Mouse (Mus musculus) cerebellum, adult 2 months (tissue): ENCODE results near the gene Psat1. TPM values are rescaled to one million over a fixed set of nuclear protein-coding genes. Genes with fewer than 3 reads are reported as not detected.
A peak's percentile ranks its signal among the peaks of the same experiment; 100 is the strongest.

Source experiments
- DNase-seq, 2 experiments: peaks; one replicate each; pipeline ENCODE4 v3.0.0; 2021
- H3K27ac ChIP-seq: fragments of 200-500 bp; 2 replicates; pipeline ENCODE4 v1.5.1; 2012; ENCODE audit warnings: low read length, control low read depth, inconsistent platforms; ENCODE audit not compliant: insufficient read depth
- H3K27me3 ChIP-seq: fragments of 200-500 bp; 2 replicates; pipeline ENCODE4 v1.6.1; 2012; ENCODE audit warnings: inconsistent platforms, mild to moderate bottlenecking, low read length, moderate library complexity; ENCODE audit not compliant: control insufficient read depth, insufficient read depth
- H3K4me1 ChIP-seq: fragments of 200-500 bp; 2 replicates; pipeline ENCODE4 v1.6.1; 2011; ENCODE audit warnings: low read length; ENCODE audit not compliant: control insufficient read depth, insufficient read depth
- H3K4me3 ChIP-seq: fragments of 200-500 bp; replicated peaks from 2 replicates; pipeline ENCODE3; 2011; ENCODE audit warnings: mild to moderate bottlenecking, low read depth, low read length, control low read depth; ENCODE audit not compliant: insufficient read depth
- CTCF ChIP-seq: fragments of 200-500 bp; IDR thresholded peaks from 2 replicates; pipeline ENCODE4 v1.5.1; 2011; ENCODE audit warnings: low read depth, mild to moderate bottlenecking, control low read depth, low read length, moderate library complexity, borderline replicate concordance; ENCODE audit not compliant: insufficient read depth
- POLR2A ChIP-seq: fragments of 200-500 bp; IDR thresholded peaks from 2 replicates; pipeline ENCODE4 v1.6.1; 2011; ENCODE audit warnings: low read length, control low read depth, borderline replicate concordance; ENCODE audit not compliant: insufficient read depth
- WGBS: fragments of 180-500 bp; shearing (Covaris S2); methylation state at CpG from one replicate; pipeline ENCODE4 v1.1.7; 2018; 5-methylcytosine and 5-hydroxymethylcytosine counted together
- polyA plus RNA-seq: library from polyadenylated mRNA; depleted of rRNA; stranded (reverse); fragments of >200 nt; gene quantifications from 2 replicates; pipeline ENCODE4 v1.2.3, GENCODE M21; 2012

The Psat1 gene
- polyA plus RNA-seq, 1 experiment, result 106 TPM

DNA sequence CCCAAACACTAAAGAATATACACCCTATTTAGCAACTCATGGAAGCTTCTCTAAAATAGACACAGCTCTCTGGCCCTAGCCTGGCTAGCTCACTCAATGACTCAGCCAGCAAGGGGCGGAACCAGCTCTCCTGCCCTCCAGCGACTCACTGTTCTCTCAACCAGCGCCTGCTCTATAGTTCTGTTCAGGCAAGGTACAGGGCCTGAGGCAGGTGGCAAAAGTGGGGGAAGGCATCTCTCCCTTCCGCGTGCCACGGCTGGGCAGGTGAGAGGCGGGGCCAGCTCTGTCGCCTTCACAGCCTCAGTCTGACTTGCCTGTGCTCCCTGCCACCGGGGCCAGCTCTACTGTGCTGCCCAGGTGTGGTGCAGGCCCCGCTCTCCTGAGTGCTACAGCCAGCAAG, 474 bp downstream of the Psat1 start:
- no peak for TF ChIP-seq POLR2A
- no peak for TF ChIP-seq CTCF
- Histone ChIP-seq H3K4me3 (no peak overlapping the region), H3K4me1 (no peaks in the 10 kb centered on the region), H3K27ac (no peak overlapping the region), H3K27me3 (no peaks in the 10 kb centered on the region)
- DNase-seq, result no peak
- WGBS, result 76% methylated on average over 10 of the region's 10 CpGs

DNA sequence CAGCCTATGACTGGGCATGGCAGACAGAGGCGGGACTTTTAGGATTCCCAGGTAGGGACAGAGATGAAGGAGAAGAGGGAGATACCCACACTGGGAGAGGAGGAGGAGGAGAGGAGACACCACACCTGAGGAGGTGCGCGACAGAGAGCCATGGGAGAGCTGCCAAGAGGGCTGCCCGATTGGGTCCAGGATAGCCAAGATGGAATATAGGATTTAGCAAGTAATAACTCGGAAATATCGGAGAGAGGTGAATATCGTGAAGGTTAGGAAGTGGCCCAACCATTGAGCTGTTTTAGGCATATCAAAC, 4.1 kb downstream of the Psat1 start:
- no peaks in the 10 kb centered on the region for H3K4me1 ChIP-seq
- no peaks in the 10 kb centered on the region for H3K27me3 ChIP-seq
- H3K4me3 ChIP-seq, result no peak overlapping the region
- TF ChIP-seq POLR2A, result no peak
- no peak for TF ChIP-seq CTCF
- no peak for DNase-seq
- WGBS, result 74% methylated on average over 7 of the region's 7 CpGs
- H3K27ac ChIP-seq, result no peak overlapping the region

GRCm38 (mm10) chr19:15942421-15943116, 4.6 kb downstream of the Psat1 start:
- H3K27me3 ChIP-seq, result no peaks in the 10 kb centered on the region
- TF ChIP-seq CTCF, result no peak
- 44% methylated on average over 11 of the region's 11 CpGs for WGBS
- no peak overlapping the region for H3K4me3 ChIP-seq
- no peaks in the 10 kb centered on the region for H3K4me1 ChIP-seq
- H3K27ac ChIP-seq, result no peak overlapping the region
- DNase-seq, result no peak

DNA sequence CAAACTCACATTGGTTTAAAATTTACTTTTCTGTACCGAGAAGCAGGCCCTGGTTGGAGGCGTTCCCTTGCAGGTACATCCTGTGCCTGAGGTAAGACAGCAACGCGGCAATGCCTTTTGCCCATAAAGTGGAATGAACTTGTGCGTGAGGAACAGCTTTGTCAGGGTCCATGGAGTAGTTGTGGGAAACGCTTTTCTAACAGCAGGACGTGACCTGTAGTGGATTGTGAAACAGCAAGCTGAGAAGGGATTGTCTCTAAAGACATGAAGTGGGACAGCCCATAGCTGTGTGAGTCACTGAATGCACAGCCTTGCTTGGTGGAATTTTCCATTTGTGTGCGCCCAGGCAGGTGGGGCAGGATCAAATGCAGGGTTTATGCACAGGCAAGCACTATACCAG, 5.7 kb downstream of the Psat1 start:
- WGBS, result 79% methylated on average over 8 of the region's 8 CpGs
- DNase-seq, result no peak
- TF ChIP-seq CTCF, result no peak
- no peak for TF ChIP-seq POLR2A

DNA sequence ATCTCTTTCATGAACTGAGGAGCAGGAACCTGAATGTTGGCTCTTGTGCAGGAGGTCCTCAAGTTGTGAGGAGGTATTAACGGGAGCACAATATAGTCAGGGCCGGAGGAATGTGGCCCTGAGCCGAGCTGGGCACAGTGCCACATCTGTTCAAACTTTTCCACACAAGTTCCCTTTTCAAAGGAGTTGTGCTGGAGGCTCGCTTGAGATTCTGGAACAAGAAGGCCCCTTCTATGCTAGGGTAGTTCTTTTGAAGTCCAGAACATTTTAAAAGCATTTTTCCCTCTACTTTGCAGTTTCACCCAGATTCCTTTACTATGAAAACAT, 21.5 kb downstream of the Psat1 start:
- Histone ChIP-seq H3K27me3 (no peaks in the 10 kb centered on the region), H3K4me1 (no peaks in the 10 kb centered on the region), H3K4me3 (no peak overlapping the region), H3K27ac (no peak overlapping the region)
- peak; percentile 32 to 46 for DNase-seq
- WGBS, result 16% methylated on average over 4 of the region's 4 CpGs
- TF ChIP-seq POLR2A, result no peak

More for the DNA sequence above, 5.7 kb downstream of the Psat1 start:
- no peaks in the 10 kb centered on the region for H3K4me1 ChIP-seq
- no peaks in the 10 kb centered on the region for H3K27me3 ChIP-seq
- no peak overlapping the region for H3K27ac ChIP-seq
- no peak overlapping the region for H3K4me3 ChIP-seq

GRCm38 (mm10) chr19:15924866-15925718, 22.0 kb downstream of the Psat1 start:
- 1% methylated on average over 43 of the region's 43 CpGs for WGBS
- DNase-seq, result peak; percentile 74 to 76

GRCm38 (mm10) chr19:15924181-15924865, 22.8 kb downstream of the Psat1 start:
- Histone ChIP-seq H3K27me3 (no peaks in the 10 kb centered on the region), H3K4me1 (no peaks in the 10 kb centered on the region), H3K27ac (no peak overlapping the region), H3K4me3 (peak overlapping the region; percentile 54)
- TF ChIP-seq POLR2A (no peak), CTCF (no peak)
- WGBS, result under 1% methylated on average over 46 of the region's 46 CpGs
- DNase-seq, result peak; percentile 49 to 54

More at GRCm38 (mm10) chr19:15924866-15925718, 22.0 kb downstream of the Psat1 start:
- H3K27me3 ChIP-seq, result no peaks in the 10 kb centered on the region
- H3K27ac ChIP-seq, result no peak overlapping the region
- no peaks in the 10 kb centered on the region for H3K4me1 ChIP-seq
- no peak for TF ChIP-seq CTCF
- no peak for TF ChIP-seq POLR2A
- H3K4me3 ChIP-seq, result peak overlapping the region; percentile 54
